Mouse (Mus musculus): ENCODE data around the gene Hacd2.

GRCm38 (mm10) chr16:35116328-35116956, 94.2 kb downstream of the Hacd2 start:
- TF ChIP-seq POLR2A (IDR thresholded peaks at IDR 0.05; ENCODE audit: insufficient read depth, low read length) (no peak), CTCF (IDR thresholded peaks at IDR 0.05; ENCODE audit: low read depth, low read length) (no peak), EP300 (IDR thresholded peaks at IDR 0.05; ENCODE audit: insufficient read depth, low read depth, low read length) (no peak)

All from ES-Bruce4 (cell line).